Comparison of ENCODE assay signal across 8 mouse cellular contexts in genomic region chr11:102698018-102698476, GRCm38 (mm10). TPM values are rescaled to one million over a fixed set of nuclear protein-coding genes. Genes with fewer than 3 reads are reported as not detected.
A peak's percentile ranks its signal among the peaks of the same experiment; 100 is the strongest.
DNase-seq lines count a peak whose midpoint lies in the region; ATAC-seq and TF ChIP-seq lines count a peak whose summit lies in the region.

No protein-coding gene starts in this region.

- H3K4me1 ChIP-seq in kidney, embryonic 16.5 days (ENCODE audit: insufficient read depth, low read length) = peaks cover 9% of the 10 kb centered on the region; the same call in 1 of the 2 replicates
- H3K4me1 ChIP-seq in intestine, embryonic 14.5 days (replicated peaks; ENCODE audit: control insufficient read depth, insufficient read depth, low read length) = peaks cover 14% of the 10 kb centered on the region
- no peaks in the 10 kb centered on the region; the same call in 1 of the 2 replicates for H3K4me1 ChIP-seq in midbrain, postnatal 0 days (ENCODE audit: insufficient read depth, low read length)

- no peaks in the 10 kb centered on the region for H3K9me3 ChIP-seq in kidney, embryonic 16.5 days (ENCODE audit: low read length)
- no peaks in the 10 kb centered on the region for H3K9me3 ChIP-seq in intestine, embryonic 14.5 days (ENCODE audit: control insufficient read depth, low read length)
- no peaks in the 10 kb centered on the region for H3K9me3 ChIP-seq in midbrain, postnatal 0 days (ENCODE audit: low read length)

- peaks cover 4% of the 10 kb centered on the region; the same call in 1 of the 2 replicates for H3K36me3 ChIP-seq in kidney, embryonic 16.5 days (ENCODE audit: insufficient read depth, low read length)
- H3K36me3 ChIP-seq in intestine, embryonic 14.5 days (ENCODE audit: control insufficient read depth, insufficient read depth, low read length) = peaks cover 4% of the 10 kb centered on the region; the same call in 1 of the 2 replicates
- no peaks in the 10 kb centered on the region for H3K36me3 ChIP-seq in midbrain, postnatal 0 days (ENCODE audit: insufficient read depth, low read length)

- no peak for ATAC-seq in kidney, embryonic 16.5 days (ENCODE audit: low FRiP score, low TSS enrichment)
- ATAC-seq in intestine, embryonic 14.5 days (replicated peaks; ENCODE audit: low FRiP score, low TSS enrichment, low read depth) = peak; percentile 22; the same call in 1 of the 2 replicates
- no peak for ATAC-seq in midbrain, postnatal 0 days (ENCODE audit: low FRiP score)

- DNase-seq in kidney, postnatal 36 days = no peak
- DNase-seq in c-Kit-positive CD71-positive TER-119-negative erythroid progenitor cells, embryonic 14.5 days (ENCODE audit: low read depth) = peak; percentile 1
- DNase-seq in intestine, embryonic 14.5 days (ENCODE audit: low spot score) = no peak
- DNase-seq in midbrain, postnatal 0 days (ENCODE audit: low spot score) = no peak
- DNase-seq in layer of hippocampus, postnatal 25 days (ENCODE audit: extremely low spot score in 1 of 2, low spot score in 1 of 2) = no peak
- no peak for DNase-seq in urinary bladder, postnatal 4 days (ENCODE audit: low spot score in 2 of 2)
- DNase-seq in adrenal gland, postnatal 25 days = no peak

- peak; percentile 12; the same call in 1 of the 2 replicates for TF ChIP-seq CTCF in midbrain, postnatal 0 days (IDR thresholded peaks at IDR 0.05)

- 11% methylated on average over 9 of the region's 9 CpGs for WGBS in kidney, embryonic 16.5 days
- WGBS in intestine, embryonic 14.5 days = 14% methylated on average over 9 of the region's 9 CpGs
- WGBS in midbrain, postnatal 0 days = 17% methylated on average over 9 of the region's 9 CpGs

- peak overlapping the region; percentile 84 for H3K4me2 ChIP-seq in kidney, embryonic 16.5 days (replicated peaks; ENCODE audit: low read depth, low read length)
- peak overlapping the region; percentile 96 for H3K4me2 ChIP-seq in intestine, embryonic 14.5 days (ENCODE audit: low read length)
- H3K4me2 ChIP-seq in midbrain, postnatal 0 days (ENCODE audit: low read depth, low read length, poor library complexity, severe bottlenecking) = peak overlapping the region; percentile 88

- H3K4me3 ChIP-seq in kidney, embryonic 16.5 days (ENCODE audit: low read length) = peak overlapping the region; percentile 90
- peak overlapping the region; percentile 90 for H3K4me3 ChIP-seq in intestine, embryonic 14.5 days (ENCODE audit: low read depth, low read length)
- H3K4me3 ChIP-seq in midbrain, postnatal 0 days (ENCODE audit: low read depth, low read length) = peak overlapping the region; percentile 80

- H3K27me3 ChIP-seq in kidney, embryonic 16.5 days (ENCODE audit: insufficient read depth, low read length) = no peaks in the 10 kb centered on the region
- no peaks in the 10 kb centered on the region for H3K27me3 ChIP-seq in intestine, embryonic 14.5 days (replicated peaks; ENCODE audit: control insufficient read depth, insufficient read depth, low read length)
- no peaks in the 10 kb centered on the region for H3K27me3 ChIP-seq in midbrain, postnatal 0 days (ENCODE audit: insufficient read depth, low read length)

- peak overlapping the region; percentile 61; the same call in 1 of the 2 replicates for H3K27ac ChIP-seq in kidney, embryonic 16.5 days (ENCODE audit: low read length)
- peak overlapping the region; percentile 40; the same call in 1 of the 2 replicates for H3K27ac ChIP-seq in intestine, embryonic 14.5 days (ENCODE audit: low read depth)
- H3K27ac ChIP-seq in midbrain, postnatal 0 days (ENCODE audit: low read depth, low read length) = peak overlapping the region; percentile 83

- H3K9ac ChIP-seq in kidney, embryonic 16.5 days (replicated peaks; ENCODE audit: low read length) = peak overlapping the region; percentile 87
- H3K9ac ChIP-seq in intestine, embryonic 14.5 days (ENCODE audit: low read length) = peak overlapping the region; percentile 82
- peak overlapping the region; percentile 91 for H3K9ac ChIP-seq in midbrain, postnatal 0 days (replicated peaks; ENCODE audit: low read length, poor library complexity, severe bottlenecking)

RNA-seq across cellular contexts. Expression of gene Ccdc43, which starts 0.5 kb away (rescaled TPM):
- 51.9 and 52.1 TPM in 2 replicates for polyA plus RNA-seq in kidney, embryonic 16.5 days (2015; fragmentation: Nextera tagmentation; extraction: Ambion mirVana)
- 43.5 and 43.6 TPM in 2 replicates for polyA plus RNA-seq in intestine, embryonic 14.5 days (2014; fragmentation: Nextera tagmentation; extraction: Ambion mirVana)
- total RNA-seq in midbrain, postnatal 0 days (2014; rRNA removed) = 23.9 and 31.0 TPM in 2 replicates
- polyA plus RNA-seq in midbrain, postnatal 0 days (2015; fragmentation: Nextera tagmentation; extraction: Ambion mirVana) = 33.8 and 35.1 TPM in 2 replicates
- 10 to 100 TPM; 35.5 to 38.1 TPM for total RNA-seq in layer of hippocampus, postnatal 25 days (2021)
- 23.3 and 29.1 TPM in 2 replicates for total RNA-seq in adrenal gland, postnatal 25 days (2021)

RNA-seq across cellular contexts. Expression of gene Meioc, which starts 34.5 kb away (rescaled TPM):
- 0.28 and 0.34 TPM in 2 replicates for polyA plus RNA-seq in kidney, embryonic 16.5 days (2015; fragmentation: Nextera tagmentation; extraction: Ambion mirVana)
- 0.31 and 1.3 TPM in 2 replicates for polyA plus RNA-seq in intestine, embryonic 14.5 days (2014; fragmentation: Nextera tagmentation; extraction: Ambion mirVana)
- not detected in 2 replicates for total RNA-seq in midbrain, postnatal 0 days (2014; rRNA removed)
- polyA plus RNA-seq in midbrain, postnatal 0 days (2015; fragmentation: Nextera tagmentation; extraction: Ambion mirVana) = 0.21 and 0.23 TPM in 2 replicates
- total RNA-seq in layer of hippocampus, postnatal 25 days (2021) = not detected
- total RNA-seq in adrenal gland, postnatal 25 days (2021) = 0.06 TPM in 1 of 2 replicates, not detected in the other
